Mouse (Mus musculus): ENCODE results near the gene Zer1.
A peak's percentile ranks its signal among the peaks of the same experiment; 100 is the strongest.
"Not testable (repeated sequence)": the region's sequence is repeated elsewhere in the genome, so short reads cannot be mapped to it uniquely, and the experiment has no call there.

Gene Zer1

DNA sequence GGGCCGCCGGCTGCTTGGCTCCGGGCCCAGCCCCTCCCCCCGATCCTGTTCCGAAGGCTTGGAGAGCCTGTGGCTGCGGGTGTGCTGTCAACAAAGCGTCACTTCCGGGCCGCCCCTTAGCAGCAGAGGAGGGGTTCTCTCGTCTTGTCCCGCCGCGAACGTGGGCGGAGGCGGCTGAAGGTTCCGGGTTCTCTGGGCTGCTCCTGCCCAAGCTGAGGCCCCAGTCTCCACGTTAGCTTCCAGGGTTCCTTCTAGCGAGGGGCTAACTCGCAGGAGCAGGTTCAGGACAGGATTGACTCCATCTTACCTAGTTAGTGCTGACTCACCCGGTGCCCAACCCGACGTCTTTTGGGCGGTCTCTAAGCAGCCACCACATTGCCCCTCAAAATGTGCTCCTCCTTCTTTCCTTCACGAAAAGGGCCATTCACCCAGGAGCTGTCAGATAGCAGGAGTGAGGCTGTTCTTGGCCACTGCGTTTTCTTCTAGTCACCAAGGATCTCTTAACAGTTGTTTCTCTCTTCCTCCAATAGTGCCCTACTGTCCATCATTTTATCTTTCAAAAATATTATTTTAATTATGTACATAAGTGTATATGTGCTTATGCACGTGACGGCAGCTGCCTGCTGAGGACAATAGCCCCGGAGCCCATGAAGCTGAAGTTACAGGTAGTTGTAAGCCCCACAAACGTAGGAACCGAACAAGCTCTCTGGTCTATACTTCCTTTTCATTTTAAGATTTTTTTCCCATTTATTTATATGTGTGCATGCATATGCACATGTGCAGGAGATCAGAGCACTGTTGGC is at the start of gene Zer1:
Gene Zer1 (minus strand): TSS at position 114 of the 803 bp plus-strand sequence.
- DNase-seq, result peak; percentile 100

DNA sequence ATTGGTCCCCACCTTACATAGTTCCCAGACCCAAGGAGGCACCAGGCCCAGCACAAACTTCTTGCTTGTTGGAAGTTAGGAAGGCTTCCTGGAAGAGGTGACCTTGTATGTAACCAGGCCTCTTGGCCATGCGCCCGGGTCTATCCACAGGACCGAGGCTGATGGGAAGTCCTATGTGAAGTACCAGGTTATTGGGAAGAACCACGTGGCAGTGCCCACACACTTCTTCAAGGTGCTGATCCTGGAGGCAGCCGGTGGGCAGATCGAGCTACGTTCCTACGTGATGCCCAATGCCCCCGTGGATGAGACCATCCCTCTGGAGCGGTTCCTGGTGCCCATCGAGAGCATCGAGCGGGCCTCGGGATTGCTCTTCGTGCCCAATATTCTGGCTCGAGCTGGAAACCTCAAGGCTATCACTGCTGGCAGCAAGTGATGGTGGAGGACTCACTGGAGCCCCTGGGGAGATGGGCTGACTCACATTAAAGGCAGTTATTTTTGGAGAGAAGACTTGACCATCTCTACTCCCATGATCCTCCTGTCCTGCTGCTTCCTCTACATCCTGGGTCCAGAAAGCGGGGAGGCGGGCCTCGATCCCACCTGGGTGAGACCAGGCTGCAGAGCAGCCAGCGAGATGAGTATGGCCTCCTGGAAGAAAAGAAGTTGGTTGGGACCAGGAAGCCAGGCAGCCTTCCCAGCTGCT is 49.3 kb upstream of the Zer1 start:
- peak; percentile 93 for DNase-seq

DNA sequence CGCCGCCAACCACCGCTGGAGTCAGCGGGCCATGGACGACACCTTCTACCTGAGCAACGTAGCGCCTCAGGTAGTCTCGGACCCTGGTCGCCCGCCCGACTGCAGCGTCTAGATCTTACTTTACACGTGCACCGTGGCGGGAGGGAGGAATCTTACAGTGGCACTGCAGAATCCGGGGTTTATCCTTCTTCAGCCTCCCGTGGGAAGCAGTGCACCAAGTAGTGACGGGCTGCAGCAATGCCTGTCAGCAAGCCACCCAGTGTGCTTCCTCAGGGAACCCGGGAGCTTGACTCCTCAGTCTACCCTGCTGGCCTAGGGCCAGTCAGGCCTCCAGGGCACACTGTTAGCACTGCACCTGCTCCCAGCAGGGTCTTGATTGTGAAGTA is 47.6 kb upstream of the Zer1 start:
- no peak for DNase-seq

DNA sequence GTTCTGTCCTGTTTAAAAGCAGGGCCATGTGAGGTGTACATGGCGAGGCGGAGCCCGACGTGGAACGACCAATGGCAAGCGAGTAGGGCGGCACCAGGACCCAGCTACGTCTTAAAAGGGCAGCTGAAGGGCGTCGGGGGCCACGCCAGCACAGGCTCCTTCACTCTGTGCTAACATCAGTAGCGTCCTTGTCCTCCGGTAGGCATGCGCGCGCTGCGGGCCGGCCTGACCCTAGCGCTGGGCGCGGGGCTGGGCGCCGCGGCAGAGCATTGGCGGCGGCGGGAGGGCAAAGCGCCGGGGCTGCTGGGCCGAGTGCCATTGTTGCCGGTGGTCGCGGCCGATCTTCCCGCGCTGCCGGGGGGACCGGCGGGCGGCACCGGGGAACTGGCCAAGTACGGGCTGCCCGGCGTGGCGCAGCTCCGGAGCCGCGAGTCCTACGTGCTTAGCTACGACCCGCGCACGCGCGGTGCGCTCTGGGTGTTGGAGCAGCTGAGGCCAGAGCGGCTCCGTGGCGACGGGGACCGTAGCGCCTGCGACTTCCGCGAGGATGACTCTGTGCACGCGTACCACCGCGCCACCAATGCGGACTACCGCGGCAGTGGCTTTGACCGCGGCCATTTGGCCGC is 47.1 kb upstream of the Zer1 start, which contains the start of gene Endog:
Gene Endog (plus strand): TSS at position 123 of the 626 bp plus-strand sequence.
- DNase-seq, result peak; percentile 99

DNA sequence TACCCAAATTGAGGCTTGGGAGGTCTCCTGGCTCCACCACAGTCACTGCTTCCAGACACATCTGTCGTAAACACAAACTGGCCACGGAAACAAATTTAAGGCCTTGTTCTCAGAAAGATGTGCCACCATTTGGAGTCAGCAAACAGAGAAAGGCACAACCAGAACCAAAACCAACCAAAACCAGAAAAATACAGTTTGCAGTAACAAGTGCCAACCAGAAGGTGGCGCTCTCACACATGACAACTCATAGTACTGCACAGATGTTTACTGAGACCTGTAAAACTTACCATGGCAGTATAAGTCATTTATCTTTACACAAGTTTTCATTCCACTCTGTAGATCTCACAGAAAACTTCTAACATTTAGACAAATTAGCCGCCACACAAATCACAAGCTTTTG is 42.3 kb upstream of the Zer1 start:
- no peak for DNase-seq

DNA sequence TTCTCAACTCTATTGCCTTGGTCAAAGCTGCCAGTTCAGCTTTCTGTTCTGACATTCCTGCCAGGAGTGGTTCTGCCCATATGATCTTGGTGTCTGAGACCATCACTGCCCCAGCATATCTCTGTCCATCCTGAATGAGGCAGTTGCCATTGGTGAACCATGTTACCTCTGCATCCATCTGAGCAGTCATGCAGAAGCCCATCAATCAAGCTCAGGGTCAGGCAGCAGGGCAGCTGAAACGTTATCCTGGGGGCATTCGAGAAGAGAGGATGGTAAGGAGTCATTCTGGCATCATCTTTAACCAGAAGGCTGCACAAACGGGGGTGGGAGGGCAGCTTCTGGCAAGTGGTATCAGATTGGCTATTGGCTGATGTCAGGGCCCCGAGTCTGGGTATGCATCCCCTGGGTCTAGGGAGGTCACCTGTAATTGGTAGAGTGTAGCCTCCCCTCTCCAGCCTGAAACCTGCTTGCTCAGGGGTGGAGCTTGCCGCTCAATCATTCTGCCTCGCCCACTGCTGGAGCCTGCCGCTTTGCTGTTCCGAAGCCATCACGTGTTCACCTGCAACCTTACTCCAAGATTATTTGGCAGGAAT is 40.1 kb upstream of the Zer1 start:
- no peak for DNase-seq

DNA sequence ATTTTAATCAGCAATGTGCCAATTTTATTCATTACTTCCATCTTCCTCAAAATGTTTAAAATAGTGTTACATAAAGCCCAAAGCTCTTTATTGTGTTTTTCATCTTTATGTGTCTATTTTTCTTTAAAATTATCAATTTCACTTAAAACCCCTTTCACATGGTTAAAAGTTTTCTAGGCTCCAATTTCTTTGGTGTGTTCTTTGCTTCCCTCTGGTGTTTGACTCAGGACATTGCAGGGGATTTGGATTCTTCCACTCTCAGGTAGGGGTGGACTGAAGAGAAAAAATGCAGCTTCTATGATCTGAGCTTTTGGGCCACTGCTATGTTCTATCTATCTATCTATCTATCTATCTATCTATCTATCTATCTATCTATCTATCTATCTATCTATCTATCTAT is 37.4 kb upstream of the Zer1 start:
- no peak for DNase-seq

DNA sequence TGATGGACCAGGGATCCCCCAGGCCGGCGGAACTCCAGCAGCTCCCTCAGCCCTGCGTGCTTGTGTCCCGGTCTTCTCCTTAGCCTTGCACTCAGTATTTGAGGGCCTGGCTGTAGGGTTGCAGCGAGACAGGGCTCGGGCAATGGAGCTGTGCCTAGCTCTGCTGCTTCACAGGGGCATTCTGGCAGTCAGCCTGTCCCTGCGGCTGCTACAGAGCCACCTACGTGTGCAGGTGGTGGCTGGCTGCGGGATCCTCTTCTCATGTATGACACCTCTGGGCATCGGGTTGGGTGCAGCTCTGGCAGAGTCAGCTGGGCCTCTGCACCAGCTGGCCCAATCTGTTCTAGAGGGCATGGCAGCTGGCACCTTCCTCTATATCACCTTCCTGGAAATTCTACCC is 35.5 kb upstream of the Zer1 start:
- DNase-seq, result not testable (repeated sequence)

DNA sequence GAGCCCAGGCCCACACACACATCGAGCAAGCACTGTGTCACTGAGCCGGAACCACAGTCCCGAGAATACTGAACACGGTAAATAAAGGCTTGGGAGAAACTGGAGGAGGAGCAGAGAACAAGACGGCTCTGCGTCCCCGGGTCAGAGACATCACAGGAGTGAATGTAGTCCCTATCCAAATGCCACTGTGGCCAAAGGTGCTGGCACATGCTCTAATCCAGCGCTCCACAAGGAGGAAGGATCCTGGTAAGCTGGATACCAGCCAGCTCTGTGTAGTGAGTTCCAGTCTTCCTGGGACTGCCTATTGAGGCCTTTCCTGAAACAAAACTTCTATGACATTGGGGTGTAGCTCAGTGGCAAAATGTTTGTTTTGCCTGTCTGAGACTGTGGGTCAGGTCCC is 28.2 kb upstream of the Zer1 start:
- DNase-seq, result no peak

DNA sequence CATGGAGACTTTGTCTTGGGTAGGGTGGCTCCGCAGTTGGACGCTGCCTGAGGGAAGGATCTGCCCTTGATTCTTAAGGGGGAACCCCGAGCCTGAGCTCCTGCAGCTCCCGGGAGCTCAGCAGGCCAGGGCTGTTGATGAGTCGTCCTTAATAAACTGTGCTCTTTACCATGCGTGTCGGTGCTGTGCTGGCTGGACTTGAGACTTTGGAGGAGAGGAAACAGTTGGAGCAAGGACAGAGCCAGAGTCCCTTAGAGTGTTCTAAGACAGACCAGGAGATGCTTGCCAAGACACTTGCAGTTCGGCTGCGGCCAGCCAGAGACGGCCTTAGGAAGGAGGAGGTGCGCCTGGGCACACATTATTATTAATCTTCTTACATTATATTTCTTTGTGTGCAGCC is 27.5 kb upstream of the Zer1 start:
- no peak for DNase-seq

DNA sequence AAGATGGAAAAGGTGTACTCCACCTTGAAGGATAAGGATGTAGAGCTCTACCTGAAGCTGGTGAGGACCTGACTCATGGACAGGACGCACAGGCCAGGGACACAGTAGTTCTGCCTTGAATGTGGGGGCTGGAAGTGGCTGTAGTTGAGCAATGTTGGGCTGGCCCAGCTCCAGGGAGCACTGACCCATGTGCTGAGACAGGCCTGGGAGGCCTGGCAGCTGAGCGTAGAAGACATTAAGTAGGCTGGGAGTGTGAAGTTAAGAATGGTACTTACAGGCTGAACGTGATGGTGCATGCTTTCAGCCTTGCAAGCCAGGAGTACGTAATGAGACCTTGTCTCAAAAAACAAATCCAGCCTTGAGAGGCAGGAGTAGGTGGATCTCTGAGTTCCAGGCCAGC is 23.1 kb upstream of the Zer1 start:
- DNase-seq, result peak; percentile 96

DNA sequence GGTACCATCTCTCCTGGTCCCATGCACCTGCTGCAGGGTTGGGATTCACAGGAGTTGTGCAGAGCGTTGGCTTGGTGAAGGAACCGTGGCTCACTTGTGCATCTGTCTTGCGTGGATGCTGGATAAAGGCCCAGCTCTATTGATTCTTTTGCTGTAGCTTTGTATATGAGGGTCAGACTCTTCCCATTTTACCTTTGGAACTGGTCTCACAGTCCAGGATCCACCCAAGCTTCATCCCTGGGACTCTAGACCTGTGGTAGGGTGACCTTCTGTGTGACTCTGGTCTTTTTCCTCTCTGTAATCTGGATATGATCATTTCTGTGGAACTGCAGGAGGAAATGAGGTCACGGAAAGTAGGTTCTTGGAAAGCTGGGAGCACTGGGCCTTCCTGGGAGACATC is 20.1 kb upstream of the Zer1 start:
- DNase-seq, result no peak

DNA sequence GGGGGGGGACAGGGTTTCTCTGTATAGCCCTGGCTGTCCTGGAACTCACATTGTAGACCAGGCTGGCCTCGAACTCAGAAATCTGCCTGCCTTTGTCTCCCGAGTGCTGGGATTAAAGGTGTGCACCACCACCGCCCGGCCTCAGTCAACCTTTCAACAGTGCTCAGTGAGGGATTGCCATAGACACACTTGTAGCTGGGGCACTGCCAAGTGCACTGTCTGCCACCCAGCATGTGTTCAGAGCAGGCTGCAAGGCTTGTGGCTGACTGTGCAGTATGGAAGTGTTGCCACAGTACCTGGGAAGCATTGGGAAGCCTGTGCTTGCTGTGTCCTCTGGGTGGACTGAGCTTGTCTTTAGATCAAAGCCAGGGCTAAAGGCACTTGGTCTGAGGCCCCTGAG is 15.6 kb upstream of the Zer1 start:
- DNase-seq, result peak; percentile 68

DNA sequence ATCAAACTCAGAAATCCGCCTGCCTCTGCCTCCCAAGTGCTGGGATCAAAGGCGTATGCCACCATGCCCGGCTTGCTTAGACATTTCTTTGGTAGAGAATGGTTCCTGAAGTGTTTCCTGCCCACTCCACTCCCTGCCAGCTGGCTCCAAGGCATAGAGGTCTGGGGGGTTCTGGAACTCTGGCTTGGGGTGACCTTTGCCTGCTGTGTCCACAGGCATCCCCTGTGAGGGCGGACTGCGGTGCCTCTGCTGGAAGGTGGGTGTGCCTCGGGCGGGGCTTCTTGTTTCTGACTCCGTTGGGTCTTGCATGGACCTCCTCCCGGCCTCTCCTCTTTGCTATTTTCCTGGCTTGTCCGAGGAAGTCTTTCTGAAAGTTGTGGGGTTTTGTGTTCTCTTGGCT is 12.1 kb upstream of the Zer1 start:
- DNase-seq, result no peak

DNA sequence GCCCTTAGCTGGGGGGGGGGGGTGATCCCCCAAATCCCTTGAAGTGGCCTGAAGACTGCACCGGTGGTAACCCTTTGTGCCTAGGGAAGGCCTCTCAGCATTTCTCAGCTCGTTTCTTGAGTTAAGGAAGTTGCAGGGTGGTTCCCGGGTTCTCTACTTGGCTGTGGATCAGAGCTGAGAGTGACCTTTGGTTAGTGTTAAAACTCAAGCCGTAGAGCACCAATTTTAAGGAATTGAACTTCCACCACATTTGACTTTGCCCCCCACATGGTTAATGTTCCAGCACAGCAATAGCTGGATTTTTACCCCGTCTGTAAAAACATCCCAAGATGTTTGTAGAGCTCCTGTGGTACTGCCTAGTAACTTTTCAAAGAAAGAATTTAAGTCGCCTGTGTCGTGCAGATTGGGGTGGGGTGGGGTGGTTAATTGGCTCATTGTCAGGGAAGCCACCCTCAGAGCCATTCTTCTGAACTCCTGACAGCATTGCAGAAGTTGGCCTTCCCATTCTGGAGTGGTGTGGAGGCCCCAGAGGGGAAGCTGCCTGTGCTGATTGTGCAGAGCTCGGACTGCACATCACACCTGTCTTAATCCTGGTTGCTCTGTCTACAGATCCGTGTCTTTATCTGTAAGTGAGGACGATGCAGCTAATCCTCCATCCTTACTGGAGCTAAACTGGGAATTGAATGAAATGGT is 10.7 kb upstream of the Zer1 start:
- peak; percentile 91 for DNase-seq

DNA sequence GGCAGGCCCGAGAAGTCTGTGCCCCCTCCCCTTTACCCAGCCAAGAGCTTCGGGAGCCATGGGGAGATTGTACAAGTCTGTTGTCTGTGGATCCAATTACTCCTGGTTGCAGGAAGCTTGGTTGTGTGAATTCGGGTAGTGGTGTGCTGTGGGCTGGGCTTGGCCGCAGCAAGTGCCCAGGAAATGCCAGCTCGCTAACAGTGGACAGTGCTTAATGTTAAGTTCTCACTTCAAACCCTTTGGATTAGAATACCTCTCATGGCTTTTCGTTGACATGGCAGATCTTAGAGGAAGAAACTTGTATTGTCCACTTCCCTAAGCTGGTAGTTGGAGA is 10.0 kb upstream of the Zer1 start:
- no peak for DNase-seq

DNA sequence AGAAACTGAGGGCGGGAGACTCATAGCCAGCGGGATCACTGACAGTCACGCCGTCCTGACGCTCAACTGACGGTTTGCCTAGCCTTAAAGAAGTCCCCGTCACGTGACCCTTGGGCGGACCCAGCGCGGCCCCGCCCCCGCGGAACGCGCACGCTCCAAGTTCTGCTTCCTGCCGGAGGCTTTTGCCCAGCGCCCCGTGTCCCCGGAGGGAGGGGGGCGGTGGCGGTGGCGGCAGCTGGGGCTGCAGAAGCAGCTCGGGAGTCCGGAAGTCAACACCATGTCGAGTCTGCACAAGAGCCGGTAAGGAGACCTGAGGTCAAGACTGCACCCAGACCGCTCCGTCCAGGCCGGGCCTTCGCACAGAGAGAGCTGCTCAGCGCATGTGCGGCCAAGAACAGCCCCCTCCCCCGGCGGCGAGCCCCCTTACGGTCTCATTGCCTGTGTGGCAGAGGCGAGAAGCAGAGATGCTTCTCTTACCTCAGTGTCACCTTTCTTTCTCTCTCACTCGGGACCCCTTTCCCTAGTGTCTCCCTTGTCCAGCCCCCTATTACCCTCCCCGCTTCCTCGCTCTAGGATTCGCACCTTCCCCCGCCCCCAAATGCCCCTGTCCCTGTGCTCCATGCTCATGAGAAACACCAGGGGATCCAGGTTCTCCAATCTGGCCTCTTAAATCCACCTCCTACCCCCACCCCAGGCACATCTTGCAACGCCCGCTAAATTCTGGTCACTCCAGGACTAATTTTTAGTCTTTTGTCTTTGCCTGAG is 9.4 kb upstream of the Zer1 start, which contains the start of gene Tbc1d13:
Gene Tbc1d13 (plus strand): TSS at position 134 of the 765 bp plus-strand sequence.
- peak; percentile 100 for DNase-seq

DNA sequence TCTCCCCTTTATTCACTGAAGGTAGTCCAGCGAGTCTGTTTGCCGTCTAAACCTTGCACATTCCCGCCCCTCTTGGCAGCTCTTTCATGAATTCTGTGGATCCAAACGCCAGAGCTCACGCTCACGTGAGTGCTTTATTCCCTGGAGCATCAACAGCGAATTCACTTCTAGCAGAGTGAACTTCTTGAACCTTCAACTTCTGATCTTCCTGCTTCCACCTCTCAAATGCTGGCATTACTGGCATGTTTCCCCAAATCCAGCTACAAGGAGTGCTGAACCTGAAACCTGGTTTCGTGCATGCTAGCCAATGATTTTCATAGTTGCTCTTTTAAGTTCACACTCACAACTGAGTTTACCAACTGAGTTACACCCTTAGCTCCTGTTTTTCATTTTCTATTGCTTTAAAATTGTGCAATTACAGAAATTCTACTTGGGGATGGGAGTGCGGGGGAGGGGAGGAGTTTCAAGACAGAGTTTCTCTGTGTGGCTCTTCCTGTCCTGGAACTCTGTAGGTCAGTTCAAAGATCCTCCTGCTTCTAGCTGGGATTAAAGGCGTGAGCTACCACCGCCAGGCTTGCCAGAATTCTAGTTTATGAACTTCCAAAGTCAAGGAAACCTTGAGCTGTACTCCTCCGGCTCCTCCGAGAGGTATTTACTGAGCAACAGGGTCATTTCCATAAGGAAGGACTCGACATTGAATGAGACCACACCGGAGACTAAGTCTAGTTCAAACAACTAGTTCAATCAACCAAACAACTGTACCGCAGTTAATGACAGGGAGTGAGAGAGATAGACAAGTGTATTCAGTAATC is 8.6 kb upstream of the Zer1 start:
- DNase-seq, result peak; percentile 95

DNA sequence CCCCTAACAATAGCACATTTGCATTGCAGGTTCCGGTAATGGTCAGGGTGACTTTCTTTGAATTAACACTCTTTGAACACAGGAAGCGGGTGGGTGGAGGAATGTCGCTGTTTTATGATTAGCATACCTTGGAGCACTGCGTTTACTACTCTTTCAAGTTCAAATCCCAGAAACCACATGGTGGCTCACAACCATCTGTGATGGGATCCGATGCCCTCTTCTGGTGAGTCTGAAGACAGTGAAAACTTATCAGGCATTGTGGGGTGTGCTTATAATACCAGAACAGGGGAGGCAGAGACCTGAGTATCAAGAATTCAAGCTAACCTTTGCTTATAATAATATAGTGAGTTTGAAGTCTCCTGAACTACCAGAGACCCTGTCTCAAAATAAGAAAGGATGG is 6.9 kb upstream of the Zer1 start:
- not testable (repeated sequence) for DNase-seq

DNA sequence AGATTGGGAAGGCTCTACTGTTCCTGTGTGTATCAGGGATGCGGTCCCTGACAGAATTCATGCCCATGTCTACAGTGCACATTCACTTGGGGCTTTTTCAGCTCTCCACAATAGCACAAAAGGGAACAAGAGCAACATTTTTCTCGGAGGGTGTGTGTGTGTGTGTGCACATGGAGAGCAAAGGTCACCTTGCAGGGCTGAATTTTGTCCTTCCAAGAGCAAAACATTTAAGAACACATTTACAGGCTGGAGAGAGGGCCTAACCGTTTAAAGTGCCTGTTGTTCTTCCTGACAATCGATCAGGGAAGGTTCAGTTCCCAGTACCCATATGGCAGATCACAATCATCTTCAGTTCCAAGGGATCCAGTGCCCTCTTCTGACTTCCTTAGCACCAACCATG is 5.8 kb upstream of the Zer1 start:
- no peak for DNase-seq

DNA sequence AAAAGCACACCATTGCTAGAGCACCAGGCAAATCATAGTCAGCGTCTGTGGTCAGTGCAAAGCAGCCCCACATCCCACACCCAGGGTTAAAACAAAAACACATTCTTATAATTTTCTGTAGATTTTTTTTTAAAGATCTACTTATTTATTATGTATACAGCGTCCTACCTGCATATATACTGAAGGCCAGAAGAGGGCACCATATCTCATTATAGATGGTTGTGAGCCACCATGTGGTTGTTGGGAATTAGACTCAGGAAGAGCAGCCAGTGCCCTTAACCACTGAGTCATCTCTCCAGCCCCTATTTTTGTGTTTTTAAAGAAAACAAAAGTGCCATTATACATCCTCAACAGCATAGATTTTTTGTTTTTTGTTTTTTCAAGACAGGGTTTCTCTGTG is 4.4 kb upstream of the Zer1 start:
- no peak for DNase-seq
